Mouse (Mus musculus) heart, postnatal 0 days (tissue): ENCODE measurements around the gene Ethe1.

ENCODE experiments used
- CTCF ChIP-seq: IDR thresholded peaks from 2 replicates; pipeline ENCODE4 v1.5.1; 2016; ENCODE audit warnings: antibody characterized with exemption, control low read depth, low read depth
- EP300 ChIP-seq: IDR thresholded peaks from 2 replicates; pipeline ENCODE4 v1.6.1; 2016; ENCODE audit warnings: antibody characterized with exemption, low read depth

GRCm38 (mm10) chr7:24617763-24618162, 30.4 kb downstream of the Ethe1 start:
- TF ChIP-seq CTCF (no peak), EP300 (no peak)
